Mouse (Mus musculus): ENCODE results near the gene Agtrap.
A peak's percentile ranks its signal among the peaks of the same experiment; 100 is the strongest.

Agtrap gene

DNA sequence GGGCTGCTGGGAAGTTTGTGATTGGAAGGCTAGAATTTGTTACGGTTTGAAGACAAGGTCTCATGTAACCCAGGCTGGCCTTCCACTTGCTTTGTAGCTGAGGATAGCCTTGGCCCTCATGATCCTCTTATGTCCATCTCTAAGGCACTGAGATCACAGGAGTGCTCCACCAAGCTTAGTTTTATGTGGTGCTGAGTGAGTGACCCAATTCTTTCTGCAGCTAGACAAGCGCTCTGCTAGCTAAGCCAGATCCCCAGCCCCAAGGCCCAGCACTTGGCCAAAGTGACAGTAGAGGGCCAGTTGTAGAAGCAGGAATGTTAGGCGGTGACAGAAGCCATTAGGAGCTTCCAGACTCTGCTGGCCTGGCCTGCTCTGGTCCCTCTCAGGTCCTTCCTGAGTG is 16.3 kb upstream of the Agtrap start:
- DNase-seq (ENCODE audit: low spot score), result no peak

DNA sequence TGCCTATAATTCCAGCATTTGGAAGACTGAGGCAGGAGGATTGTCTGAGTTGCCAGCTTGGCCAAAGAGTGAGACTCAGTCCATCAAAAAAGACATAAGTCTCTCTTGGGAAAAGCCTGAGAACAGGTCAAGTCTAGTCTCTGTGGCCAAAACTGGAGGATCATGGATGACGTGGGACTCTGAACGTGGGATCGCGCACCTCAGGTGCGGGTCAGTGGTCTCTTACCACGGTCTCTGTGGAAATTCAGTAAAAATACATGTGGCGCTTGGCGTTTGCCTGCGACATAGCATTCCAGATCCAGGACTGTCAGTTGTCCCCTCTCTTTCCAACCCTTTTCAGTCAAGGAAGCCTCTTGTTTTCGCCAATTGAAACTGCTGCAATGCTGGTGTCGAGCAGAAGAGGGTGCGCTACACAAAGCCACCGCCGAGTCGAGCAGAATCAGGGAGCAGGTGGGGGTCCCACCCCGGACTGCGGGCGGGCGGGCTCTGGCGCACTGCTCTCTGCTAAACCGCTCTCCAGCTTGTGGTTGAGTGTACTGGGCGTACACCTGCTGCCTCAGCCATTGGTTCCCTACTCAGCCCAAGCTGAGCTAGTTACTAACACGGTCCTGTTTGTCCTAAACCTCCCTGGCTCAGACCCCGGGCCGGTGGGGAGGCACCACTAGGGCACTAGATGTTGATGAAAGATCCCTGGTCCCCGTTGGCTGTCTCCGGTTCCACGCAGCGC is 14.1 kb upstream of the Agtrap start:
- DNase-seq (ENCODE audit: low spot score), result no peak

DNA sequence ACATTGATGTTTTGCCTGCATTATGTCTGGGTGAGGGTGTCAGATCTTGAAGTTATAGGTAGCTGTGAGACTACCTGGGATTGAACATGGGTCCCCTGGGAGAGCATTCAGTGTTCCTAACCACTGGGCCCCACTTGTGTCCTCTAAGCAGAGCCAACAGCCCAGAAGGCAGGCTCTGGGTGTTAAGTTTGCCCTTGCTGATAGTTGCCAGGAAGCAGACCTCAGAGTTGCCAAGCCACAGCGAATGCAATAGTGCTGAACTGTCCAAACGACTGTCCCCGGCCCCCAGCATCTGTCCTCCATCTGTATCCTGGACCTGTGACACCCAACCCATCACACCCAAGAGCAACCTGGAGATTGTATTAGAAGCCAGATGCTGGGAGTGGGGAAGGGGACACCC is 10.8 kb upstream of the Agtrap start:
- no peak for DNase-seq (ENCODE audit: low spot score)

DNA sequence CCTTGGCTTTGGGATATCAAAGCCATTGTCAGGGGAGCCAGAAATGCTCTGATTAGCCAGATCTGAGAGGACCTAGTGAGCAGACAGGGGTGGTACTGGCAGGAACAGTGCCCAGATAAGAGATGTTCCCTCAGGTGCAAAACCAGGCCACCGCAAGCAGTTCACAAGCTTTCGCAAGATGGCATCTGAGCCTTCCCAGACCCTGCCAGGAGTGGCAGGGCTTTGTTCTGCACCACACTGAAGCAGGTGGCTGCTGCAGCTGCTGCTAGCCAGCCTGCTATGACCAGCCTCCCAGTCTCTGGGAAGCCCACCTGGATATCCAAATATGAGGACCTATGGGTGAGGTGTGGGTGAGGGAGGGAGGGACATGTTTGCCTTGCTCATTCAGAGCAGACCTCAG is 10.1 kb upstream of the Agtrap start:
- no peak for DNase-seq (ENCODE audit: low spot score)

DNA sequence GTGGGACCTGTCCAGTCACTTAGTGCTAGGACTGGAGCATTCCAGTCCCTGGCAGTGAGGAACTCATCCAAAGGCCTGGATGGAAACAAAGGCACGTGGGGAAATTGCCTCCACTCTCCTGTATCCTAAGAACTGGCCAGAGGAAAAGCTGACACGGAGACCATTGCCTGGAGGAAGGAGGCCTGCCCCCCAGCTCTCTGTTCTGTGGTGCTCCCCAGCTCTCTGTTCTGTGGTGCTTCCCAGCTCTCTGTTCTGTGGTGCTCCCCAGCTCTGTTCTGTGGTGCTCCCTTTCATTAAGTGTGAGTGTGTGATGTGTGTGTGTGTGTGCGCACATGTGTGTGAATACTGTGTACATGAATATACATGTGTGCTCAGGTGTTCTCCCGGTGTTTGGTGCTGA is 7.2 kb upstream of the Agtrap start:
- DNase-seq (ENCODE audit: low spot score), result no peak

DNA sequence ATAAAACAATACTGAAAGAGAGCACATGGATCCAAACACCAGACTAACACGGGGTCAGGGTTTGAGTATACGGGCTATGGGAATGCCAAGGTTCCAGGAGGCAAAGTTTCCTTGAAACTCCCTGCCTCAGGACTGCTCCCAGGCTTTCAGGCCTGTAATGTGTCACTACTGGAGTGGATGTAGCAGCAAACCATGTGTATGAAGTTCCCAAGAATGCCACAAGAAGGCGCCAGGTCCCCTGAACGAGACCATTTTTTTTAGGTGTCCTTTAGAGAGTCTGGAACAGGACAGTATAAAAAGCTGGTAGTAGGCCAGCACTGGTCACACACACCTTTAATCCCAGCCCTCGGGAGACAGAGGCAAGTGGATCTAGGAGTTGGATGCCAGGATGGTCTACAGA is 6.3 kb upstream of the Agtrap start:
- DNase-seq (ENCODE audit: low spot score), result no peak

- DNase-seq (ENCODE audit: low spot score), result no peak
Observed at GRCm38 (mm10) chr4:148092551-148093271, 4.9 kb upstream of the Agtrap start.

DNA sequence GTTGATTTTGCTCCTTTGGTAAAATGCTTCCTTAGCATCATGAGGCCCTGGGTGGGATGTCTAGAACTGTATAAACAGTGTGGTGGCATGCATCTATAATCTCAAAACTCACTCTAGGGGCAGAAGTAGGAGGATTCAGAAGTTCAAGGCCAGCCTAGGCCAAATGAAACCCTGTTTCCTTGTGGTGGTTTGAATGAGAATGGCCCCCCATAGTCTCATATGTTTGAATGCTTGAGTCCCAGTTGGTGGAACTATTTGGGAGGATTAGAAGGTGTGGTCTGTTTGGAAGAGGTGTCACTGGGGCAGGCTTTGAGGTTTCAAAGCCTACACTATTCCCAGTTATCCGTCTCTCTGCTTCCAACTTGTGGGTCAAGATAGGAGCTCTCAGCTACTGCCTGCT is 3.4 kb upstream of the Agtrap start:
- no peak for DNase-seq (ENCODE audit: low spot score)

DNA sequence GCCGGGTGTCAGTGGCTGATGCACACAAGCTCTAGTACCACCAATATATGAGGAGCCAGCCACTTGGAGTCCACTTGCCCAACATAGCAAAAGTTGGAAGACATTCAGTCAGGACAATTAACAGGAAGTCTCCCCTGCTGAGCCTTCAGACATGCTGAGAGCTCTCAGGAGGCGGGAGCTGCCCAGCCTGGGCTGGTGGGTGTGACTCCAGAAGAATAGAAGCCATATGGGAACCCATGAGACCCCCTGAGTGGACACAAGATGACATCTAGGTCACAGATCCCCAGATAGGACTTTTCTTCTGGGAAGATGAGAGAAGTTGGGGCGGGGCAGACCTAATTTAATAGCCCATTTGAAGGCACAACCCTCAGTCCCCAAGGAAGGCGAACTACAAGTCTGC is 1.3 kb upstream of the Agtrap start:
- DNase-seq (ENCODE audit: low spot score), result no peak

DNA sequence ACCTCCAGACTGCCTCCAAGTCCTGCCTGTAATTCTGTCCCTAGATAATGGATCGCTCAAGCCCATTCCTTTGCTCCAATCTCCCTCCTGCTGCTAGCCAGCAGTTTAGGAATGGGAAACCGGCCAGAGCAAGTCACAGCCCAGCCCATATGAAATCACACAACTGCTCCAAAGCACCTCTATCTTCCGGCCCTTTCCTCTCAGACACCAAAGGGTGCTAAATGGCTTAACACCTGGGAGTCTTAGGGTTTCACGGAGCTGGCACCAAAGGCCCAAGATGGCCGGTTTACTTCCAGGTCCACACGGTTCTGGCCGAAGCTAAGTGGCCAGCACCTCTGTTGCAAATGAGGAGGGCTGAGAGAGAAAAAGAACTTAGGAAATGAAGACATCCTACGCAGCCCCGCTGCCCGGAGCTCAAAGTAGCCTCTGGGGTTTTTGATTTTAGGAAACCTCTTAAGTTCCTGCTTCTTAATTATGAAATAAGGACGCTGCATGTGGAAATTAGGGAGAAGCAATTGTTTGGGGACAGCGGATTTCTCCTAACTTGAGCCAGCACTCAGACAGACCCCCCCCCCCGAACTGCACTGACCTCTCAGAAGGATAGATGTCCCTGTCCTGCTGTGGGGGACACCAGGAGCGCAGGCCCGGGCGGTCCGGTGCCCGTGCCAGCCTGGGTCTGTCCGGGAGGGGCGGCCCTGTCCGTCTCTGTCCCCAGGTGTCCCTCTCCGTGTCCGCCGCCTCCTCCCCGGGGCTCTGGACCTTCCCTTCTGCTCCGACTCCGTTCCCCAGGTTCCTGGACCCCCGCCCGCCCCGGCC is 532 bp downstream of the Agtrap start:
- no peak for DNase-seq (ENCODE audit: low spot score)

- DNase-seq (ENCODE audit: low spot score), result no peak
Observed at GRCm38 (mm10) chr4:148085907-148086305, 1.9 kb downstream of the Agtrap start.

- peak; percentile 62 for DNase-seq (ENCODE audit: low spot score)
Observed at GRCm38 (mm10) chr4:148085131-148085906, 2.5 kb downstream of the Agtrap start.

DNA sequence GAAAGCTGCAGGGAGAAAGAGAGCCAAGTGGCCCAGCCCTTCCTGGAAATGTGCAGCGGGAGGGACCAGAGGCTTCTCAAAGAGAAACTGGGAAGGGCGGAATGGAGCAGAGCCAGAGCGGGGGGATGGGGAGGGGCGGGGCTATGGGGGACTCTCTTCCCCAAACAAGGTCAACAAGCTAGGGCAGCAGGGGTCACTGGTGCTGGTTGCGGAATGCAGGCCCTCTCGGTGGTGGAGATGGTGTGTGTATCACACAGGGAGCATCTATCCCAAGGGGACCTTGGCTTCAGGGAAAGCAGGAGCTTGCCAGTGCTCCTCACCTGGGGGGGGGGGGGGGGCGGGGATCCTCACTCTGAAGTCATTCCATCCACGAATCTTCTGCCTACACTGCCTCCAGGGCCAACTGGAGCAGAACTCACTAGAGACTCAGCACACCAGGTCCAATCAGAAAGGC is 3.5 kb downstream of the Agtrap start:
- DNase-seq (ENCODE audit: low spot score), result peak; percentile 89

DNA sequence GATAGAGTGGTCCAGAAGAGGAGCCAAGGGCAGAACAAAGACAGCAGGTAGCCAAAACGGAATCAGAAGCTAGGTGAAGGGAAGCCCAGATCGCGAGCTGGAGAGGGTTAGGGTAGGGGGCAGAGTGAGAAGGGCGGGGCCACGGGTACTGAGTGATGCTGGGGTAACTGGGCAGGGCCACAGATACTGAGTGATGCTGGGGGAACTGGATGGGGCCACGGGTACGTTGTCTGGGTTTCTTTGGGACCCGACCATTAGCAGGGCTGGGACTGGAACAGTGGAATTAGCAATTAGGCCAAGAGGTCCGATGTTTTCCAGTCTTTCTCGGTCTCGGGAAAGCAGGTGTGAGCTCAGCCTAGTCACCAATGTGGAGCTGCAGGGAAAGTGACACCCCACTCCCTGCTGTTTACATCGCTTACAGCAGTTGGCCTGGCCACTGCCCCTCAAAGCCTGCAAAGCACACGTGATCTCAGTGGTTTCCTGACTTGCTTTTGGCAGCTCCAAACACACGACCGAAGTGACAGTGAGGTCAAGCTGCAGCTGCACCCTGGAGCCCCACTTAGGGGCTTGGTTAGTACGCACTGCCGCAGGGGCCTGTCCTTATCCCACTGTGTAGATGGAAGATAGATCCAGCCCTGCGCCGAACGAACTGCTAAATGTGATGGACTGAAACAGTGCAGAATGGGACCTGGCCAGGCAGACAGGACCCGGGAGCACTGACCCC is 4.5 kb downstream of the Agtrap start:
- no peak for DNase-seq (ENCODE audit: low spot score)

DNA sequence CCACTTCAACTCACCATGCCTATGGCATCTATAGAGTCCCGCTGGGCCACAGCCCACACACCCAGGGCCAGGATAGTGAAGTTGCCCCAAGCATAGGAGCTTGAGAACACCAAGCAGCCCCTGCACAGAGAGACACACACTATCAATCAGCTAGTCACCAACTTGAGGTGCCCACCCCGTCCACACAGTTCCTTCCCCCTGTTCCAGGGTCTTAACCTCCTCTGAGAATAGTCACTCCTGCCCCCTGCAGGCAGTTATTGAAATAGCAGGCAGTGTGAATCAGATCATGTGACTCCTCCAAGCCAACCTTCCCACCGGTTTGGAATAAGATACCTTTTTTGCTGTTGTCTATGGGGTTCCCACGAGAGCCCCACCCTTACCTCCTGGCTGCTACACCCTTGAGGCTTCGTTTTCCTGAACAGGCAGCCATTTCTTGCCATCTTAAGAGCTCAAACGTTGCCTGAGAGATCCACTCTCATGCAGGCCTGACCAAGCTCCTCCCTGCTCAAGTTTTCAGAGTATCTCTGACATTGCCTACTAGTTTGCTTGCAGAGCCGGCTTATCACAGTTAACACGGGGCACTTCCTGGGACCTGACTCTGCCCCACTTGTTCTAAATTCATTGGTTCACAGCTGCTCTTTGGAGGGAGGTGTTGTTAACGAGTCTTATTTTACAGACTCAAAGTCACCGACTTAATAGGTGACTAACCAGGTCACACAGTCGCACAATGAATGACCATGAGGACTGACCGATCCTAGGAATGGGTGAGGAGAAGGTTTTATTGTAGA is 5.4 kb downstream of the Agtrap start:
- DNase-seq (ENCODE audit: low spot score), result peak; percentile 80

DNA sequence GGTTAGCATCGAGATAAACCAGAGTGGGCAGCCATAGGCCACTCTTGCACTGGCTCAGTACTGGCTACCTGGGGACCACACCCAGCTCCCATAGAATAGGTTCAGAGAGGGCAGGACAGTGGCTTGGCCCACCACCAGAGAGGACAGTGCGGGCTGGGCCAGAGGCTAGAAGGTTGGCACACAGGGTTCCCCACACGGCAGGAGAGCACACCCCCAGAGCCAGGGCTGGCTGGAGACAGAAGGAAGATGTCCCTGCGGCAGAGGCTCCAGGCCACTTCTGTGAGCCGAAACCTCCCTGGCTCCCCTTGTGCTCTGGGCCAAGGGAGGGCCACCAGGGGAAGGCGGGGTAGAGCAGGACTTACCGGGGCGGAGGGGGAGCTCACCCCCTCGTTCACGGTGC is 6.6 kb downstream of the Agtrap start:
- no peak for DNase-seq (ENCODE audit: low spot score)

DNA sequence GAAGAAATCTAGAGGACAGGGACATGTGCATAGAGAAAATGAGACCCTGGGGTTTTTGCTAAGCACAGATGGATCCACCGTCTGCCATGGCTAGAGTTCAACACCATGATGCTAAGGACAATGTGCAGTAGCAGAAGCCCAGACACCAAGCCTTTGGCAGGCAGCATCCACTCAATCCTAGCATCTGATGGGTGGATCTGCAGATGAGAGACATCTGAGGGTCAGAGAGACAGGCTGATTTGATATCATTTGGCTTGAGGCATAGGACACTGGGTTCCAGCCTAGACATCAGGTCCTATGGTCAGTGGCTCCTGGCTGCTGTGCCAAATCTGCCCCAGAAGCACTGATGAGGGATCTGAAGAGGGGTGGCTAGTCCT is 7.2 kb downstream of the Agtrap start:
- DNase-seq (ENCODE audit: low spot score), result no peak

GRCm38 (mm10) chr4:148079944-148080596 is 7.8 kb downstream of the Agtrap start:
- no peak for DNase-seq (ENCODE audit: low spot score)

DNA sequence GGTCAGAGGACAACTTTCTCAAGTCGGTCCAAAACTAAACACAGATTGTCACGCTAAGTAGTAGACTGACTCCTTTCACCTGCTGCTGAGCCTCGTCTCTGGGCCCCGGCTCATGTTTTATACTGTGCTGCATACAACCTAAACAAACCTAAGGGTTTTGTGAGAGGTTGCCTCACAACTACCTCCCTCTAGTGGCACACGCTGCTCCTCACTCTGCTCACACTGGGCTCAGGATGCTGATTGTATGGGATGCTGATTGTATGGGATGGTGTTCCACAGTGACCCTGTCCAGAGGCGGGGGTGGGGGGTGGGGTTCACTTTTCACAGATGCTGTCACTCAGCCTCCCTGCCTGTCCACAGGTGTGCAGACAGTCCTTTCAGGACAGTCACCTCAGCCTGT is 8.6 kb downstream of the Agtrap start:
- DNase-seq (ENCODE audit: low spot score), result no peak

- no peak for DNase-seq (ENCODE audit: low spot score)
Observed at GRCm38 (mm10) chr4:148075881-148076280, 11.9 kb downstream of the Agtrap start.

Measured in yolk sac, embryonic 10.5 days (tissue).